Mouse (Mus musculus): Measurements from ENCODE around the gene Cflar. TPM values are rescaled to one million over a fixed set of nuclear protein-coding genes. Genes with fewer than 3 reads are reported as not detected.
"Not testable (repeated sequence)": the region's sequence is repeated elsewhere in the genome, so short reads cannot be mapped to it uniquely, and the experiment has no call there.

Cflar gene
- total and polyA plus RNA-seq, 2 experiments from 2014 or later, result 15.3 to 15.8 TPM

- ATAC-seq (ENCODE audit: low FRiP score) (no peak), DNase-seq (ENCODE audit: low spot score) (no peak)
- Histone ChIP-seq H3K4me1 (ENCODE audit: insufficient read depth, low read length) (no peaks in the 10 kb centered on the region), H3K36me3 (ENCODE audit: insufficient read depth, low read length) (no peaks in the 10 kb centered on the region), H3K27me3 (ENCODE audit: insufficient read depth, low read length) (no peaks in the 10 kb centered on the region), H3K9ac (replicated peaks; ENCODE audit: low read length, poor library complexity, severe bottlenecking) (no peak overlapping the region), H3K4me3 (ENCODE audit: low read depth, low read length) (no peak overlapping the region), H3K4me2 (ENCODE audit: low read depth, low read length, poor library complexity, severe bottlenecking) (no peak overlapping the region), H3K27ac (ENCODE audit: low read depth, low read length) (no peak overlapping the region), H3K9me3 (ENCODE audit: low read length) (no peaks in the 10 kb centered on the region)
- TF ChIP-seq CTCF (IDR thresholded peaks at IDR 0.05), result no peak
- WGBS, result 87% methylated on average over 1 of the region's 1 CpGs
These were observed 17.6 kb upstream of the Cflar start for GRCm38 (mm10) chr1:58693696-58694095.

- not testable (repeated sequence) for H3K4me2 ChIP-seq (ENCODE audit: low read depth, low read length, poor library complexity, severe bottlenecking); ATAC-seq (ENCODE audit: low FRiP score)
These were observed 15.5 kb upstream of the Cflar start, which contains the start of gene Als2cr12 for GRCm38 (mm10) chr1:58695810-58696209. TSS of gene Als2cr12 (minus strand) at chr1:58695989.

GRCm38 (mm10) chr1:58697607-58698006, 13.7 kb upstream of the Cflar start:
- WGBS, result 58% methylated on average over 1 of the region's 1 CpGs
- H3K9ac ChIP-seq (replicated peaks; ENCODE audit: low read length, poor library complexity, severe bottlenecking); H3K4me3 ChIP-seq (ENCODE audit: low read depth, low read length); H3K27me3 ChIP-seq (ENCODE audit: insufficient read depth, low read length); H3K4me2 ChIP-seq (ENCODE audit: low read depth, low read length, poor library complexity, severe bottlenecking); H3K36me3 ChIP-seq (ENCODE audit: insufficient read depth, low read length); H3K9me3 ChIP-seq (ENCODE audit: low read length); H3K4me1 ChIP-seq (ENCODE audit: insufficient read depth, low read length); H3K27ac ChIP-seq (ENCODE audit: low read depth, low read length): not testable (repeated sequence)
- TF ChIP-seq CTCF (IDR thresholded peaks at IDR 0.05), result peak; percentile 66
- peak; percentile 59 for DNase-seq (ENCODE audit: low spot score)
- peak; percentile 41; the same call in 1 of the 2 replicates for ATAC-seq (ENCODE audit: low FRiP score)

More at GRCm38 (mm10) chr1:58695810-58696209, 15.5 kb upstream of the Cflar start, which contains the start of gene Als2cr12:
- WGBS, result 81% methylated on average over 4 of the region's 4 CpGs
- H3K4me1 ChIP-seq (ENCODE audit: insufficient read depth, low read length); H3K27me3 ChIP-seq (ENCODE audit: insufficient read depth, low read length); H3K27ac ChIP-seq (ENCODE audit: low read depth, low read length); H3K9ac ChIP-seq (replicated peaks; ENCODE audit: low read length, poor library complexity, severe bottlenecking); DNase-seq (ENCODE audit: low spot score); H3K4me3 ChIP-seq (ENCODE audit: low read depth, low read length); H3K9me3 ChIP-seq (ENCODE audit: low read length); H3K36me3 ChIP-seq (ENCODE audit: insufficient read depth, low read length): not testable (repeated sequence)

- H3K9ac ChIP-seq (replicated peaks; ENCODE audit: low read length, poor library complexity, severe bottlenecking), result no peak overlapping the region
- no peaks in the 10 kb centered on the region for H3K4me1 ChIP-seq (ENCODE audit: insufficient read depth, low read length)
- 86% methylated on average over 4 of the region's 4 CpGs for WGBS
- H3K27me3 ChIP-seq (ENCODE audit: insufficient read depth, low read length), result no peaks in the 10 kb centered on the region
- no peak overlapping the region for H3K27ac ChIP-seq (ENCODE audit: low read depth, low read length)
- no peak for TF ChIP-seq CTCF (IDR thresholded peaks at IDR 0.05)
- no peak overlapping the region for H3K4me2 ChIP-seq (ENCODE audit: low read depth, low read length, poor library complexity, severe bottlenecking)
- H3K36me3 ChIP-seq (ENCODE audit: insufficient read depth, low read length), result no peaks in the 10 kb centered on the region
- H3K4me3 ChIP-seq (ENCODE audit: low read depth, low read length), result no peak overlapping the region
- DNase-seq (ENCODE audit: low spot score), result no peak
- H3K9me3 ChIP-seq (ENCODE audit: low read length), result no peaks in the 10 kb centered on the region
- ATAC-seq (ENCODE audit: low FRiP score), result no peak
These were observed 12.5 kb upstream of the Cflar start for GRCm38 (mm10) chr1:58698781-58699180.

GRCm38 (mm10) chr1:58699988-58700387, 11.3 kb upstream of the Cflar start:
- Histone ChIP-seq H3K4me1 (ENCODE audit: insufficient read depth, low read length) (no peaks in the 10 kb centered on the region), H3K4me2 (ENCODE audit: low read depth, low read length, poor library complexity, severe bottlenecking) (no peak overlapping the region), H3K9ac (replicated peaks; ENCODE audit: low read length, poor library complexity, severe bottlenecking) (no peak overlapping the region), H3K27me3 (ENCODE audit: insufficient read depth, low read length) (no peaks in the 10 kb centered on the region), H3K36me3 (ENCODE audit: insufficient read depth, low read length) (no peaks in the 10 kb centered on the region), H3K27ac (ENCODE audit: low read depth, low read length) (no peak overlapping the region), H3K4me3 (ENCODE audit: low read depth, low read length) (no peak overlapping the region), H3K9me3 (ENCODE audit: low read length) (no peaks in the 10 kb centered on the region)
- ATAC-seq (ENCODE audit: low FRiP score) (no peak), DNase-seq (ENCODE audit: low spot score) (no peak)
- WGBS, result 66% methylated on average over 3 of the region's 3 CpGs
- no peak for TF ChIP-seq CTCF (IDR thresholded peaks at IDR 0.05)

- H3K27me3 ChIP-seq (ENCODE audit: insufficient read depth, low read length); H3K4me2 ChIP-seq (ENCODE audit: low read depth, low read length, poor library complexity, severe bottlenecking); H3K9me3 ChIP-seq (ENCODE audit: low read length); H3K27ac ChIP-seq (ENCODE audit: low read depth, low read length); H3K4me3 ChIP-seq (ENCODE audit: low read depth, low read length); ATAC-seq (ENCODE audit: low FRiP score); DNase-seq (ENCODE audit: low spot score); H3K36me3 ChIP-seq (ENCODE audit: insufficient read depth, low read length); H3K9ac ChIP-seq (replicated peaks; ENCODE audit: low read length, poor library complexity, severe bottlenecking); H3K4me1 ChIP-seq (ENCODE audit: insufficient read depth, low read length): not testable (repeated sequence)
- whole genome bisulfite sequencing, result 80% methylated on average over 4 of the region's 5 CpGs
These were observed 10.6 kb upstream of the Cflar start for GRCm38 (mm10) chr1:58700580-58701162.

Measured in midbrain, postnatal 0 days (tissue).